Mouse (Mus musculus): Measurements from ENCODE around the gene Cngb1.

Cngb1 gene

DNA sequence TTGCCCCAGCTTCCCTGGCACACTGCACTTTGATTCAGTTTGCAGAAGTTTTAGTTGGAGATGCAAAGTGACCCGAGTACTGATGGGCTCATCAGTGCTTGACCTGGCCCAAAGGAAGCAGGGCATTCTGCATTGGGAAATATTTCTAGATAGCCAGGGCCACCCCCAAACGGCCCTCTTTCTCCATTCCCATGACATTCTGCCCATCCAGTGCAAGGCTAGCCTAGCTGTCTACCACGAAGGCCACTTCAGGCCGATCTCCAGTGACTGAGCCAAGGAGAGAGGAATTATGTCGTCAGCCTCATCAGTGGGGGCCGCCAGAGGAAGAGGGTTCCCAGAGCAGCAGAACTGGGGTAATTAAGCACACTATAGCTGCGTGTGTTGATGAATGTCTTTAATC is 104.9 kb downstream of the Cngb1 start:
- DNase-seq (ENCODE audit: low spot score in 2 of 2): no peak

DNA sequence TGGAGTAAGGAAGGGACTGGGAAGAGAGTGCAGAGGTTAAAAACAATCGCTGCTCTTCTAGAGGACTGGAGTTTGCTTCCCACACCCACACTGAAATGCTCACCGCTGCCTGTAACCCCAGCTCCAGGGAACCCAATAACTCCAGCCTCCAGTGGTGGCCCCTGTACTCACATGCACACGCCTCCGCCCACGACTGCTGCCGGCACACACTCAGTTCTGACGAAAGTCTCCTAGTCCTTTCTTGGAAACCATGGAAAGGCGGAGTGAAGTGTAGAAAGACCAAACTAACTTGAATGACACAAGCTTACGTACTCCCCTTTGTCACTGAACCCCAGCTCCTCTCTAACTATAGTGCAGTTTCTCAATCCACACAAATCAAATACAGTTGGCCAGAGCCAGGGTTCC is 106.4 kb downstream of the Cngb1 start:
- DNase-seq (ENCODE audit: low spot score in 2 of 2): no peak

DNA sequence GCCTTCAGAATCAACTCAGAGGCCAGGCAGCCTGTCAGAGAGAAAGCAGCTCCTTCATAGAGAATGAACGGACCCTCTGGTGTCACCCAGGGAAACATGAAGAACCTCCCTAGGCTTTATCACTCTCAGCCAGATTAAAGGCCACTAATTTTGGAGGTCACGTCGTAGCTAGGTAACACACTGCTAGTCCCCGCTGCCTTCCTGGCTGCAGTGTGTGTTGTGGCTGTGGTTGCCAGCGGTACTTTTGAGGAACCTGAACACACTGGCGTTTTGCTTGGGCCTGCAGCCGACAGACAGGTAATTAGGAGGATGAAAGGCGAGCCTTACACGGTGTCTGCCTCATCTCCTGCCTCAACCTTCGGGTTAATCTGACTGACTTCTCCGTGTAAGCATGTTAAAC is 110.7 kb downstream of the Cngb1 start:
- no peak for DNase-seq (ENCODE audit: low spot score in 2 of 2)

DNA sequence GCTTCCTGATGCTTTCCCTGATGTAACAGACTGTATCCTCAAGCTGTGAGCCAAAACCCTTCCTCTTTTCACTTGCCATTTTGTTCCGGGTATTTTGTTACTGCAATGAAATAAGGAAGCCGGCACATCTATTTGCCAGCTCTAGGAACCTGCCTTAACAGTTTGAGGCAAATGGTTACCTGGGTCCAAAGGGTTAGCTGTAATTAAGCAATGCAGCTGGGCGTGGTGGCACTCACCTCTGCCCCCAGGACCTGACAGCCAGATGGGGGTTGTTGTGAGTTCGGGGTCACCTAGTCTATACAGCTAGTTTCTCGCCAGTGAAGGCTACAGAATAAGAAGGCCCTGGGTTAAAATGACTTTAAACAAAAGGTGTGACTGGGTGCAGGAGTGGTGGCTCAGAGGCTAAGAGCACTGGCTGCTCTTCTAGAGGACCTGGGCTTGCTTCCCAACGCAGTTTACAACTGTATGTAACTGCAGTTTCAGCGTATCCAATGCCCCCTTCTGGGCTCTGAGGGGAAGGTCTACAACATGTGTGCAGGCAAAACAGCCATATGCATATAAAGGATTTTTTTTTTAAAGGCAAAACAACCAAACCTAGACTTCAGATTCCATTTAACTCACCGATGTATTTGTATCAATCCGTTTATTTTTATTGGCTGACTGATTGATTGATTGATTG is 114.7 kb downstream of the Cngb1 start:
- DNase-seq (ENCODE audit: low spot score in 2 of 2): no peak

All from frontal cortex, postnatal 25 days (tissue).